Mouse (Mus musculus) splenic B cell, adult 2 months (primary cell): ENCODE data around the gene Lrrk1.
"Not testable (repeated sequence)": the region's sequence is repeated elsewhere in the genome, so short reads cannot be mapped to it uniquely, and the experiment has no call there.

ENCODE experiments used
- DNase-seq: peaks from one replicate; pipeline ENCODE4 v3.0.0-alpha.2; 2011; ENCODE audit warnings: low read depth, low spot score
- H3K27me3 ChIP-seq: 2 replicates; pipeline ENCODE4 v1.6.1; 2012; ENCODE audit warnings: mild to moderate bottlenecking, low read length, moderate library complexity, mixed read lengths; ENCODE audit not compliant: control insufficient read depth, poor library complexity, insufficient read depth, severe bottlenecking
- H3K36me3 ChIP-seq: 2 replicates; pipeline ENCODE4 v1.6.1; 2012; ENCODE audit warnings: mild to moderate bottlenecking, low read length, moderate library complexity, mixed read lengths; ENCODE audit not compliant: control insufficient read depth, poor library complexity, insufficient read depth, severe bottlenecking

The Lrrk1 gene

GRCm38 (mm10) chr7:66209920-66210319, 178.2 kb downstream of the Lrrk1 start:
- no peaks in the 10 kb centered on the region for H3K36me3 ChIP-seq
- H3K27me3 ChIP-seq, result no peaks in the 10 kb centered on the region
- no peak for DNase-seq

DNA sequence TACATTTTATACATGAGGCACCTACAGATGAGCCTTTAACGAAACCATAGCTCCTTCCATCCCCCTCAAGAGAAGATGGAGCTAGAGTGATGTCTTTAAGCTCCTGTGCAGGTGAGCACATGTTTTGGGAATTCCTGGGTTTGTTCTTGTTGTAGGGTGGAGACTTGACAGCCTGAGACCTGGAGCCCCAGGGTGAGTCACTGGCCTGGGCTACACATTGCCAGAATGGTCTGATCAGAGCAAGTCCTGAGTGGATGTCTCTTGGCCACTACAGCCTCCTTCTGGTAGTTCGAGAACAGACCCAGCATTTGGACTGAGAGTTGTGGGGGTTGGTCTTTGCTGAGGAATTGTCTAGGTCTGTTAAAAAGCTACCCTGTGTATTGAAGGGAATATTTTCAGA, 186.5 kb downstream of the Lrrk1 start:
- H3K27me3 ChIP-seq, result no peaks in the 10 kb centered on the region
- H3K36me3 ChIP-seq, result no peaks in the 10 kb centered on the region

GRCm38 (mm10) chr7:66200791-66201450, 187.2 kb downstream of the Lrrk1 start:
- H3K36me3 ChIP-seq, result no peaks in the 10 kb centered on the region
- no peaks in the 10 kb centered on the region for H3K27me3 ChIP-seq
- peak; percentile 79 for DNase-seq

More for the DNA sequence above, 186.5 kb downstream of the Lrrk1 start:
- no peak for DNase-seq

DNA sequence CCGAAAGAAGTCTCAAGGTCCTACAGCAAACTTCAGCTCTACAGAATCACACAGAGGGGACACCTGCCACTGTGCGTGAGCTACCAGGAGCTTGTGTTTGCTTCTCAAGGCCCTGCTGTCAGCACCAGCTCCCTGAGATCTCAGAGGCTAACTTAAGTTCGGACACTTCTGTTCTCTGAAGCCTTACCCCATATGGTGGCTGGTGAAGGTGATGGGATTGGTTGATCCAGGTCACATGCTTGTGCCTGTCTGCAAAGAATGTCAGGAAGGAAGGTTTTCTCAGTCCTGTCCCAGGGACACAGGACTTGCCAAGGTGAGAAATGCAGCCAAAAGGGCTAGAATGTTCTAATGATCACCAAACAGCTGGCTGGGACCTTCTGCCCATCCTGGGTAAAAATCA, 187.8 kb downstream of the Lrrk1 start:
- Histone ChIP-seq H3K27me3 (no peaks in the 10 kb centered on the region), H3K36me3 (no peaks in the 10 kb centered on the region)
- DNase-seq, result no peak

- peak; percentile 15 for DNase-seq
- H3K36me3 ChIP-seq, result no peaks in the 10 kb centered on the region
- H3K27me3 ChIP-seq, result no peaks in the 10 kb centered on the region
Measured at GRCm38 (mm10) chr7:66199391-66199831, 188.7 kb downstream of the Lrrk1 start.

DNA sequence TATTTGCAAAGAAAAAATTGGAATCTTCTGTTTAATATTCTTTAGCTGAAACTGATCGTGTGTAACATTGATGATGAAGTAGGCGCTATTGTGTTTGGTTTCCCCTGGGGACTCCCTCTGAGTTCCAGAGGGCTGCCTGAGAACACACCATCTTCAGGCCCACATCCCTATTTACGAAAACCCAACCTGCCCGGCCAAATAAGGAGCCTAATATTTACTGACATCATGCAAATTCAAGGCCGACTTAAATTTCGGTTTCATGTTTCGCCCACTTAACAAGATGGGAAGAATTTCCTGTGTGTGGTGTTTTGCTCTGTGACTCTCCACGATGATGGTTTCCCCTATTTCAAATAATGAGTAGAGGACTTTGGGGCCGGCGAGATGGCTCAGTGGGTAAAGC, 189.7 kb downstream of the Lrrk1 start:
- peak; percentile 66 for DNase-seq
- H3K27me3 ChIP-seq, result no peaks in the 10 kb centered on the region

DNA sequence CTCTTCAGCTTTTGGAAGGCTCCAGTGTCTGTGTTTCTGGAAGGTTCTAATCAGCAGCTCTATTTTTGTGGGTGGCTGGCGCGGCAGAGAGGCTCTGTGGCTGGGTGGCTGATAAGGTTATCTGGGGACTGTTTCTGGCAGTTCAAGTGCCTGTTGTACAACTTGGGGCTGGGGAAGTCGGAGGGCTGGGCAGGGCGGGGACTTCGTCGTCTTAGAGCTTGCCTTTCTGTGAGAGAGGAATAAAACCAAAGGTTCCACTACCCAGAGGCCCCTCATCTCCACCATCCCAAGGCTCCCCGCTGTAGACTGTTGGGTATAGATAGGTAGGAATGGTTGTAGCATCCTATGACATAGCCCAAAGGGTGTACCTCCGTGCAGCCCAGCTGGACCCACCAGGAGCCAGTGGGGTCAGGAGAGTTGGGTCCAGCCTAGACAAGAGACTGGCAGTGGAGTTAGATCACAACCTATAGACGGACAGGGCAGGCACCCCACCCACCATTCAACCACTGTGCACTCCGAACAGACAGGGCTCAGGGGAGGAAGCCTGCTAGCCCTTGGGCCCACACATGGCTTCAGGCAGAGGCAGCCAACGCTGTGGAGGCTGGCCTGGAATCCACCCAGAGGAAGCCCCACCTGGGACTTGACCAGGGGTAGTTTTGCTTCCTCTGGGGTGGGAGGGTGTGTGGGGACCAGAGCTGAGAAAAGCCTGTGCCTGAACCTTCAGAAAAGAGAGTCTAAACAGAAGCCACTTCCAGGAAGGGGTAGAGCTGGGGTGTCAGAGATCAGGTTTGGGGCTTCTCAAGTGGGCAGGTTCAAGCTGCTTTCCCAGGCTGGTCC, 191.3 kb downstream of the Lrrk1 start:
- DNase-seq, result peak; percentile 58

More for the DNA sequence above, 189.7 kb downstream of the Lrrk1 start:
- no peaks in the 10 kb centered on the region for H3K36me3 ChIP-seq

GRCm38 (mm10) chr7:66195881-66196280, 192.3 kb downstream of the Lrrk1 start:
- no peaks in the 10 kb centered on the region for H3K36me3 ChIP-seq

More for the DNA sequence above, 191.3 kb downstream of the Lrrk1 start:
- Histone ChIP-seq H3K27me3 (no peaks in the 10 kb centered on the region), H3K36me3 (no peaks in the 10 kb centered on the region)

GRCm38 (mm10) chr7:66194511-66194910, 193.6 kb downstream of the Lrrk1 start:
- Histone ChIP-seq H3K27me3 (no peaks in the 10 kb centered on the region), H3K36me3 (no peaks in the 10 kb centered on the region)
- DNase-seq, result peak; percentile 90

More at GRCm38 (mm10) chr7:66195881-66196280, 192.3 kb downstream of the Lrrk1 start:
- DNase-seq, result no peak
- no peaks in the 10 kb centered on the region for H3K27me3 ChIP-seq

DNA sequence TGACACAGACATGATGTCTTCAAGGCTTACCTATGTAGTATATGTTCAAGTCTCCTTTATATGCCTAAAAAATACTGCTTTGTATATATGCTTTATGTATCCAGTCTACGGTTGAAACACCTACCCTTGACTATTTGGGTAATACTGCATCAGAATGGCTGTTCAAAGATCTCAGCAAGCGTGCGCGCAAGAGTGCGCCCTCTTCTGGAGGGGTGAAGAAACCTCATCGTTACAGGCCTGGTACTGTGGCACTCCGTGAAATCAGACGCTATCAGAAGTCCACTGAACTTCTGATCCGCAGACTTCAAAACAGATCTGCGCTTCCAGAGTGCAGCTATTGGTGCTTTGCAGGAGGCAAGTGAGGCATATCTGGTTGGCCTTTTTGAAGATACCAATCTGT, 197.8 kb downstream of the Lrrk1 start:
- not testable (repeated sequence) for H3K36me3 ChIP-seq, H3K27me3 ChIP-seq
- peak; percentile 30 for DNase-seq

DNA sequence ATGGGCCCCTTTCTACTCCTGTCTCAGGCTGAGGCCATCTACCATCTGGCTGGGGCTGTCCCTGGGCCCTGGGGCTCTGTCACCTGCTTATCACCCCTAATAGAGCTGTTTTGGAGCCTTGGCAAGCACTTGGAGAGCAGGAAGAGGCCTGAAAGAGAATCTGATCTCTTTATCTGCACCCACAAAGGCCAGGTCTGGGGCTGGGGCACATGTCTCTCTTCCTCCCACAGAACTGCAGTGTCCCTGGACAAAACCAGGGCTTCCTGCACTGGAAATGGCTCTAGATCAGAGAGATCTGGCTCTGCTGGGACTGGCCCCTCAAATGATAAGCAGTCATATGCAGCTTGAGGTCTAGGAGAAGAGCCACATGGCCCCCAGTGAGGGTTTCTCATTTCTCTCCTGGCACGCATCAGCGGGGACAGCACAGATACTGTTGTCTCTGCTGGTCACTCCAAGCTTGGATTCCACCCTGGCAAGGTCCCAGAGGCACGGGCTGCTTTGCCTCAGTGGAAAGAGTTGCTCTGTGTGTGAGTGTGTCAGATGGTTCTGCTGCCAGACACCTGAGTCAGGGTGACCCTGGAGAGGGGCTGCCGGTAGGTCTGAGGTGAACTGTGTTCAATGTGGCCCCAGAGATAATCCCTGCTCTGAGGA, 200.4 kb downstream of the Lrrk1 start:
- H3K36me3 ChIP-seq, result no peaks in the 10 kb centered on the region
- H3K27me3 ChIP-seq, result no peaks in the 10 kb centered on the region
- peak; percentile 23 for DNase-seq

DNA sequence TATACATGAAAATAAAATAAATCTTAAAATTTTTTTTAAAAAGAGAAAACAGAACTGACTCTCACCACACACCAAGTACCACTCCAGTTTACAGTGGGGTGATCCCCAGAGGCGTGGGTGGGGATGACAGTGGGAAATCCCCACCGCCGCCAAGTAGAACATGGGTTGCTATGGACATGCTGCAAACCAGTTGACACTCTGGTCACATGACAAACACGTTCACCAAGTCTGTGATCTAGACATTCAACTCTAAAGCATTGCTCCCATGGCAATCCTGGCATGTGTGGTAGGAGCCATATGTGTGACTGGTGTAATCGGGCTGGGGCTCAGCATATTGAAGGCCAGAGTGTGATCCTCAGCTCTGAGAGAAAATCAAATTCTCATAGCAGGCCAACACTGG, 202.8 kb downstream of the Lrrk1 start:
- DNase-seq, result peak; percentile 91
- Histone ChIP-seq H3K36me3 (no peaks in the 10 kb centered on the region), H3K27me3 (no peaks in the 10 kb centered on the region)

GRCm38 (mm10) chr7:66184026-66184425, 204.1 kb downstream of the Lrrk1 start:
- no peak for DNase-seq
- H3K36me3 ChIP-seq, result no peaks in the 10 kb centered on the region
- H3K27me3 ChIP-seq, result no peaks in the 10 kb centered on the region

DNA sequence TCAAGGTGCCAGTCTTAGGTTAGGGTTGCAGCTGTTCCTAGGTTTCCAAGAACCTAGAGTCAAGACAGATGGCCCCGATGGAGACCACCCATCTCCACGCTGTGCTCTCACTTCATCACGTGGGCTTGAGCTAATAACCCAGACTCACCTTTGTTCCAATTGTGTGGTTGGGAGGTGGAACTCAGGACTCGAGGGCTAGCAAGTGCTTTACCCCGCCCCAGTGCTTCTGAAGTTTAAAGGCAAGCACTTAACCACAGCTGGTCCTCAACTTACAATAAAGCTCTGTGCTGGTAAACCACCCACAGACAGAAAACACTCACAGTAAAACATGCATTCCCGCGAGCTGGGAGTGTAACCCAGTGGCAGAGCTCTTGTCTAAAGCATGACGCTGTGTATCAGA, 204.7 kb downstream of the Lrrk1 start:
- Histone ChIP-seq H3K36me3 (no peaks in the 10 kb centered on the region), H3K27me3 (no peaks in the 10 kb centered on the region)
- DNase-seq, result no peak
